Mouse (Mus musculus): ENCODE measurements at regions not wholly inside any gene's neighbourhood (a gene's known extent, or its start where the extent isn't known, plus 50 kb on each side); places are given as distances from the start of the nearest gene placed in this dataset.

DNA sequence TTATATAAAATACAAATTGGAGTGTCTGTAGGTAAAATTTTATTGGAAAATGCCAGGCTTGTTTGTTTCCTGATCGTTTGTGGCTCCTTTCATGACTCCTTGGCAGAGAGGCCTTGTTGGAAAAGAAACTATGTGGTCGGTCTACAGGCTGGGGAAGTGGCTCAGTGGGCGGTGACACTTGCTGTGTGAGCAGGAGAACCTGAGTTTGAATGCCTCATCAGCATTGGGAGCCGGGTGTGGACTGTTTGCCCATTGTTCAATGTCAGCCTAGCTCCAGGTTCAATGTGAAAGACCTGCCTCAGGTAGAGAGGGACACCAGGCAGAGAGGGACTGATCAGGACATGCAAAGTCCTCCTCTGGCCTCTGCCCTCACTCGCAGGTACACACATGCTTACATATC lies 235.4 kb downstream of the Tle3 start:
- WGBS: 70% methylated on average over 5 of the region's 5 CpGs
- Histone ChIP-seq H3K4me1 (replicated peaks; ENCODE audit: control insufficient read depth, insufficient read depth, low read length) (peaks cover 12% of the 10 kb centered on the region; the same call in 1 of the 2 replicates), H3K36me3 (ENCODE audit: control insufficient read depth, insufficient read depth) (no peaks in the 10 kb centered on the region), H3K27me3 (replicated peaks; ENCODE audit: control insufficient read depth, insufficient read depth, low read length) (no peaks in the 10 kb centered on the region), H3K9me3 (ENCODE audit: control insufficient read depth, low read length) (no peaks in the 10 kb centered on the region), H3K4me3 (replicated peaks; ENCODE audit: low read length) (no peak overlapping the region), H3K4me2 (ENCODE audit: low read length) (no peak overlapping the region), H3K27ac (ENCODE audit: low read length) (no peak overlapping the region), H3K9ac (replicated peaks; ENCODE audit: low read depth, low read length) (no peak overlapping the region)
- ATAC-seq: no peak

DNA sequence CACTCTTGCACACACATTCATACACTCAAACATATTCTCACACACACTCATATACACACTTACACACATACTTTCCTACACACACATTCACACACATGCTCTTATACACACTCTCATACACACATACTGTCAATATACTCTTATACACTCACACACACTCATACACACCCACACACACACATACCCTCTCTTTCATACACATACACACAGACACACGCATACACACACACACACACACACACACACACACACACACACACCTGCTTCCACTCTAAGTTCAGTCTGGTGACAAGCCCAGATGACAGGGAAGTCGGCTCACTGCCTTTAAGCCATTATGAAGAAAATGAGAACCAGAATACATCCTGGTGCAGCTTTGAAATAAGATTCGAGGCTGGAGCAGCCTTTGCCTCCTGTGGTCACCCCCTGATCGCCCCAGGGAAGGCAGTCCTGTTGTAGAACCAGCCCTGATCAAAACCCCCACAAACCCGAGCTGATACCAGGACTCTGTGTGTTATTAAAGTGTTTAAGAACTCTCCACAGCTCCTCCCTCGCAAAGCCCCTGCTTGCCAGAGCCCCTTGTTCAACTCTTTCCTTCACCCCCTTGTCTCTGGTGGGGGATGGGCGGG lies 230.3 kb downstream of the Tle3 start:
- Histone ChIP-seq H3K27me3 (replicated peaks; ENCODE audit: control insufficient read depth, insufficient read depth, low read length) (no peaks in the 10 kb centered on the region; the same call in 1 of the 2 replicates), H3K4me2 (ENCODE audit: low read length) (no peak overlapping the region), H3K4me1 (replicated peaks; ENCODE audit: control insufficient read depth, insufficient read depth, low read length) (peaks cover 13% of the 10 kb centered on the region; the same call in 1 of the 2 replicates), H3K27ac (ENCODE audit: low read length) (no peak overlapping the region), H3K9me3 (ENCODE audit: control insufficient read depth, low read length) (no peaks in the 10 kb centered on the region), H3K4me3 (replicated peaks; ENCODE audit: low read length) (no peak overlapping the region), H3K9ac (replicated peaks; ENCODE audit: low read depth, low read length) (no peak overlapping the region), H3K36me3 (ENCODE audit: control insufficient read depth, insufficient read depth) (no peaks in the 10 kb centered on the region)
- no peak for ATAC-seq
- 45% methylated on average over 7 of the region's 7 CpGs for WGBS

DNA sequence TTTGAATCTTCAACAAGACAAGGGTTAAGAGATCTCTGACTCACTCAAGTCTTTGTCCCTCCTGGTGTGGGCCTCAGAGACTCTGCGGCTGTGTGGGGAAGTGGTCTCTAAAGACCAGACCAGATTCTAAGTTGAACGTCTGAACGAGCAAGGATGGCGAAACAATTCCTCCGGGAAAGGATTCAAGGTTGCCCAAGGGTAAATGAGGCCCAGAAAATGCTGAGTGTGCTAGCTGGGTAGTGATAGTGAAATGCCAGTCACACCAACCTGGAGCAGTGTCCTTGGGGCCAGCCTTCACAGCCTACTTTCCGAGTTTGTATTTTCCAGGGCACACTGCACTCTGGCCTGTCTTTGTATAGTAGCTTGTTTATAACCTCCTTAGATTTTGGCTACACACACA lies 229.7 kb downstream of the Tle3 start:
- Histone ChIP-seq H3K4me2 (ENCODE audit: low read length) (no peak overlapping the region), H3K9ac (replicated peaks; ENCODE audit: low read depth, low read length) (no peak overlapping the region), H3K27me3 (replicated peaks; ENCODE audit: control insufficient read depth, insufficient read depth, low read length) (no peaks in the 10 kb centered on the region; the same call in 1 of the 2 replicates), H3K4me1 (replicated peaks; ENCODE audit: control insufficient read depth, insufficient read depth, low read length) (peaks cover 18% of the 10 kb centered on the region), H3K9me3 (ENCODE audit: control insufficient read depth, low read length) (no peaks in the 10 kb centered on the region), H3K36me3 (ENCODE audit: control insufficient read depth, insufficient read depth) (no peaks in the 10 kb centered on the region), H3K27ac (ENCODE audit: low read length) (no peak overlapping the region), H3K4me3 (replicated peaks; ENCODE audit: low read length) (no peak overlapping the region)
- WGBS: 78% methylated on average over 6 of the region's 6 CpGs
- ATAC-seq: no peak

DNA sequence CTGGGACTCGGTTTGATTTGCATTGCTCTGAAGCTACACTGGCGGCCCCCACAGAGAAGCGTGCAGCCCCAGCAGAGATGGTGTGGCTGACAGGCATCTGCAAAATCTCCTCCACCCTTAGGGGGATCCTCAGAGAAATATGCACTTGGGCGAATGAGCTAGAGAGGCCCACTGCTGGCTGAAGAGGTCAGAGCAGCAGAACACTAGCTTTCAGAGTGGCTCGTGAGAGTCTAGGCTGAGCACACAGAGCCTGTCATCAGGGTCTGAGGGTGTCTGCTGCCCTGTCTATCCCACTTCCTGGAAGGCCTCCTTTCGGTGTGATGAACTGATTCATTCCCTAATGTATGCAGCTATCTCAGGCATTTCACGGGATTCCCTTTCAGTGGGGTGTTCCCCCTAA lies 225.1 kb downstream of the Tle3 start:
- no peak for ATAC-seq
- no peak overlapping the region for H3K4me3 ChIP-seq (replicated peaks; ENCODE audit: low read length)
- H3K36me3 ChIP-seq (ENCODE audit: control insufficient read depth, insufficient read depth): no peaks in the 10 kb centered on the region
- H3K9me3 ChIP-seq (ENCODE audit: control insufficient read depth, low read length): no peaks in the 10 kb centered on the region
- H3K4me1 ChIP-seq (replicated peaks; ENCODE audit: control insufficient read depth, insufficient read depth, low read length): peaks cover 9% of the 10 kb centered on the region; the same call in 1 of the 2 replicates
- no peaks in the 10 kb centered on the region; the same call in 1 of the 2 replicates for H3K27me3 ChIP-seq (replicated peaks; ENCODE audit: control insufficient read depth, insufficient read depth, low read length)
- H3K27ac ChIP-seq (ENCODE audit: low read length): no peak overlapping the region
- H3K9ac ChIP-seq (replicated peaks; ENCODE audit: low read depth, low read length): no peak overlapping the region
- no peak overlapping the region for H3K4me2 ChIP-seq (ENCODE audit: low read length)
- WGBS: 31% methylated on average over 7 of the region's 7 CpGs

DNA sequence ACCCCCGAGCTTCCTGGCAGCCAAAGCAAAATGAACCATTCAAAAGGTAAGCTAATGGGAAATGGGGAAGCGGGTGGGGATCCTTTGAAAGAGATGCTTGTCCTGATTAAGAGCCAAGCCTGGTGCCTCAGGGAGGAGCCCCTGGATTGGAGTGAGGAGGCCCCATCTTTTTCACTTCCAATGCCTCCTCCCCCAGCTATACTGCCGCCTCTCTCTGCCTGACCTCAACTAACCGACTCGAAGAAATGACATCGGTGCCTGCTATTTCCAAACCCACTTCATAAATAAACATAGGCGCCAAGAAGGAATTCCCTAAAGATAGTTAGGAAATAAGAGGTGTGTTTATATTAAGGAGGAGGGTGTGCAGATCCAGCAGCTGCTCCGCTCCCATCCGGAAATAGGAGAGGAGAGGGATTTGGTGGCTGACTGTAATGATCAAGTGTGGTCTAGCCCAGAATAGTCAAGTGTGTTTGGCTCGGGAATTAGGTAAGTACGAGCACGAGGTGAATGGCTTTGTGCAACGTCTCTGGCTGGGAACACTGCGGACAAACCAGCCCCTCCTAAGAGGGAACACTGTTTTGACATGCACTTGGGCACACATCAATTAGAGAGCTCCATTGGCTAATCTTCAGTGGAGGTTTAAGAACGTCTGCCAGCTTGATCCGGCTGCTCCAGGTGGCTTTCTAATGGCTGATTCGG lies 224.4 kb downstream of the Tle3 start:
- H3K36me3 ChIP-seq (ENCODE audit: control insufficient read depth, insufficient read depth): no peaks in the 10 kb centered on the region
- no peaks in the 10 kb centered on the region for H3K9me3 ChIP-seq (ENCODE audit: control insufficient read depth, low read length)
- no peak overlapping the region for H3K4me2 ChIP-seq (ENCODE audit: low read length)
- no peak overlapping the region for H3K27ac ChIP-seq (ENCODE audit: low read length)
- H3K27me3 ChIP-seq (replicated peaks; ENCODE audit: control insufficient read depth, insufficient read depth, low read length): no peaks in the 10 kb centered on the region; the same call in 1 of the 2 replicates
- H3K4me3 ChIP-seq (replicated peaks; ENCODE audit: low read length): no peak overlapping the region
- H3K9ac ChIP-seq (replicated peaks; ENCODE audit: low read depth, low read length): no peak overlapping the region
- H3K4me1 ChIP-seq (replicated peaks; ENCODE audit: control insufficient read depth, insufficient read depth, low read length): peaks cover 9% of the 10 kb centered on the region; the same call in 1 of the 2 replicates
- 31% methylated on average over 17 of the region's 17 CpGs for WGBS
- ATAC-seq: no peak

DNA sequence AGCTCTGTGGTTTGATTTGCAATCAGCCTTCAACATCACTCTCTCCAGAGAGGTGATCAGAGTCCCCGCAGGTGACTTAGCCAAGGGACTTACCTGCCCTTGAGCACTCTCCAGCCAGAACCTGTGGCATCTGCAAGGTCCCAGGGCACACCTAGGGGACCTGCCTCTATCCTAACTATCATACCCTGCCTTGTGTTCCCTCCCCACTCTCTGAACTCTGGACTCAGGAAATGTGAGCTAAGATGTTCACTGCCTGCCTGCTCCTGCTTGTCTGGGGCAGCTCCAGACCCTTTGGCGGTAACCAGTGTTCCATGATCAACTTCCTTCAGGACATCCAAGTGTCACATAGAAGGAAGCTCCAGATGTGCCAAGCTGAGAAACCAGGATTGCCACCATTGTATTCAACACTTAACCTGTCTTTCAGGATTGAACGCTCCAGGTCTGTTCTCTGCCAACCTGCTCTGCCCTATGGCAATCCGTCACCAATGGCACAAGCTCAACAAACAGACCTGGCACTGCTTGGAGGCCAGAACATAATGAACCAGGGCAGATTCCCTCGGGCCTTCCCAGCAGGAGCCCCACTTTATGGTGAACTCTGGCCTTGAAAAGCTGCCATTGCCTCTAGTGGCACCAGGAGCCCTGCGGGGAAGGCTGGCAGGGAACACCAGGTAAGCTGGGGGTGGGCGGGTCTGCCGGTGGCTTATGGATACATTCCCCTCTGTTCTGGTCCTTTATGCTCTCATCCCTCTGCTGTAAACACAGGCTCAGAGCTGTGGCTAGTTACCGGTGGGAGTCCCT lies 223.2 kb downstream of the Tle3 start:
- Histone ChIP-seq H3K36me3 (ENCODE audit: control insufficient read depth, insufficient read depth) (no peaks in the 10 kb centered on the region), H3K27ac (ENCODE audit: low read length) (no peak overlapping the region), H3K4me2 (ENCODE audit: low read length) (no peak overlapping the region), H3K4me1 (replicated peaks; ENCODE audit: control insufficient read depth, insufficient read depth, low read length) (peaks cover 9% of the 10 kb centered on the region; the same call in 1 of the 2 replicates), H3K27me3 (replicated peaks; ENCODE audit: control insufficient read depth, insufficient read depth, low read length) (no peaks in the 10 kb centered on the region; the same call in 1 of the 2 replicates), H3K9ac (replicated peaks; ENCODE audit: low read depth, low read length) (no peak overlapping the region), H3K4me3 (replicated peaks; ENCODE audit: low read length) (no peak overlapping the region), H3K9me3 (ENCODE audit: control insufficient read depth, low read length) (no peaks in the 10 kb centered on the region)
- 58% methylated on average over 9 of the region's 9 CpGs for WGBS
- ATAC-seq: no peak

DNA sequence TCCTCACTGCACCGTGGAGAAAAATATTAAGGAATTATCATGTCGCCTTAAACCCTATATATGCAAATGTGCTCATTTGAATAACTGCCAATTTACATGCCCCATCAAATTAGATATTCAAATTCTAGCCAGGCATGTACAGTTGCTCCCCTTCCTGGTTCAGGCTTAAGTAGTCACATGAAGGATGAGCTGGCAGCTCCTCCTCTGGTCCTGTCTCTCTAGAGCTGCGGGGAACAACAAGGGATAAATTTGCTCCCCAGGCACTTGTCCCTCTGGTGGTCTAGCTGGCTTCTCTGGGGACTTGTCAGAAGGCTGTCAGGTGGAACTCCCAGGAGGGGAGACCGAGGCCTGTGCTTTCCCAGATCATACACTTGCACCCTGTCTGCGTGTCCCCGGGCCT lies 221.8 kb downstream of the Tle3 start:
- Histone ChIP-seq H3K4me1 (replicated peaks; ENCODE audit: control insufficient read depth, insufficient read depth, low read length) (peaks cover 9% of the 10 kb centered on the region; the same call in 1 of the 2 replicates), H3K9me3 (ENCODE audit: control insufficient read depth, low read length) (no peaks in the 10 kb centered on the region), H3K27ac (ENCODE audit: low read length) (no peak overlapping the region), H3K4me3 (replicated peaks; ENCODE audit: low read length) (no peak overlapping the region), H3K9ac (replicated peaks; ENCODE audit: low read depth, low read length) (no peak overlapping the region), H3K27me3 (replicated peaks; ENCODE audit: control insufficient read depth, insufficient read depth, low read length) (no peaks in the 10 kb centered on the region), H3K36me3 (ENCODE audit: control insufficient read depth, insufficient read depth) (no peaks in the 10 kb centered on the region), H3K4me2 (ENCODE audit: low read length) (no peak overlapping the region)
- ATAC-seq: no peak
- WGBS: 58% methylated on average over 6 of the region's 6 CpGs

DNA sequence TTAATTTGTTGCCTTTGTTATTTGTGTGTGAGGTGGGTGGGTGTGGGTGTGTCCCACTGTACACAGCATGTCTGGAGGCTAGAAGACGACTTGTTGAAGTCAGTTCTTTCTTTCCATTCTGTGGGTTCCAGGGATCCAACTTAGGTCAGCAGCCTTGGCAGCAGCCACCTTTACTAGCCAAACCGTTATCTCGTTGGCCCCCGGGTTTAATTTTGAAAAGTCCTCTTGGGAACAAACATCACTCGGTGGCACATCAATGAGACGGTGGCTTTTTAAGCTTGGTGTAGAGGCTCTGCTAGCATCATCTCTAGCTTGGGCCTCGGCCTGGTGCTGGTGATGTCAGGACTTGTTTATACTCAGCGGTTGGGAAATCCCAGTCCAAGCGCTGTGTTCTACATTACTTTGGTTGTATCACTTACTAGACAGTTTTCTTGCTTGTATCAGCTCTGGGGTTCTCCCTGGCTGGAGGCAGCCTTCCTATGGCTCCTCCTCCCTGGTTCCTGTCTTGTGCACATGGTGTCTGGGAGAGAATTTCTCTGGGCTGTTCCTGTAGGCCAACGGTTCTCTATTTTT lies 217.6 kb downstream of the Tle3 start:
- H3K36me3 ChIP-seq (ENCODE audit: control insufficient read depth, insufficient read depth): no peaks in the 10 kb centered on the region
- no peak for ATAC-seq
- H3K4me1 ChIP-seq (replicated peaks; ENCODE audit: control insufficient read depth, insufficient read depth, low read length): peaks cover 3% of the 10 kb centered on the region; the same call in 1 of the 2 replicates
- no peak overlapping the region for H3K4me2 ChIP-seq (ENCODE audit: low read length)
- 89% methylated on average over 10 of the region's 10 CpGs for WGBS
- no peaks in the 10 kb centered on the region for H3K27me3 ChIP-seq (replicated peaks; ENCODE audit: control insufficient read depth, insufficient read depth, low read length)
- H3K27ac ChIP-seq (ENCODE audit: low read length): no peak overlapping the region
- H3K9me3 ChIP-seq (ENCODE audit: control insufficient read depth, low read length): no peaks in the 10 kb centered on the region
- no peak overlapping the region for H3K4me3 ChIP-seq (replicated peaks; ENCODE audit: low read length)
- H3K9ac ChIP-seq (replicated peaks; ENCODE audit: low read depth, low read length): no peak overlapping the region

Measured in forebrain, embryonic 16.5 days (tissue).